Mouse (Mus musculus) testis, adult 2 months (tissue): Measurements from ENCODE around the gene Mul1. TPM values are rescaled to one million over a fixed set of nuclear protein-coding genes. Genes with fewer than 3 reads are reported as not detected.

ENCODE experiments used
- H3K27ac ChIP-seq: fragments of 200-500 bp; 2 replicates; pipeline ENCODE4 v1.5.1; 2012; ENCODE audit warnings: low read depth, low read length; ENCODE audit not compliant: control insufficient read depth, insufficient read depth
- H3K27me3 ChIP-seq: fragments of 200-500 bp; 2 replicates; pipeline ENCODE4 v1.6.1; 2012; ENCODE audit warnings: mild to moderate bottlenecking, low read length, moderate library complexity; ENCODE audit not compliant: control insufficient read depth, insufficient read depth
- H3K36me3 ChIP-seq: fragments of 200-500 bp; 2 replicates; pipeline ENCODE4 v1.6.1; 2012; ENCODE audit warnings: mild to moderate bottlenecking, low read length; ENCODE audit not compliant: control insufficient read depth, insufficient read depth
- H3K4me1 ChIP-seq: fragments of 200-500 bp; 2 replicates; pipeline ENCODE4 v1.6.1; 2012; ENCODE audit warnings: low read length; ENCODE audit not compliant: control insufficient read depth, insufficient read depth
- H3K4me3 ChIP-seq: fragments of 200-500 bp; 2 replicates; pipeline ENCODE4 v1.5.1; 2012; ENCODE audit warnings: low read depth, mild to moderate bottlenecking, low read length, moderate library complexity, mixed read lengths; ENCODE audit not compliant: control insufficient read depth
- CTCF ChIP-seq: fragments of 200-500 bp; IDR thresholded peaks from 2 replicates; pipeline ENCODE4 v1.5.1; 2012; ENCODE audit warnings: low read depth, mild to moderate bottlenecking, inconsistent platforms, low read length, moderate library complexity; ENCODE audit not compliant: control insufficient read depth, insufficient read depth, insufficient replicate concordance
- POLR2A ChIP-seq: fragments of 200-500 bp; IDR thresholded peaks from 2 replicates; pipeline ENCODE4 v1.6.1; 2012; ENCODE audit warnings: low read depth, mild to moderate bottlenecking, inconsistent platforms, low read length, moderate library complexity; ENCODE audit not compliant: control insufficient read depth
- polyA plus RNA-seq: library from polyadenylated mRNA; depleted of rRNA; stranded (reverse); fragments of >200 nt; gene quantifications from 2 replicates; pipeline ENCODE4 v1.2.3, GENCODE M21; 2012; rRNA removed

Gene Mul1
- 54.2 and 74.1 TPM in 2 replicates for polyA plus RNA-seq

GRCm38 (mm10) chr4:138434347-138435316, at the start of gene Mul1:
Gene Mul1, plus strand, starts transcription at chr4:138434671.
- peaks cover 4% of the 10 kb centered on the region for H3K4me1 ChIP-seq
- peak within 1 kb of the TSS; percentile 96 for H3K4me3 ChIP-seq
- H3K27me3 ChIP-seq, result no peaks in the 10 kb centered on the region
- H3K36me3 ChIP-seq, result peaks cover 1% of the 10 kb centered on the region; the same call in 1 of the 2 replicates
- TF ChIP-seq POLR2A (peak; percentile 93), CTCF (no peak)
- peak within 1 kb of the TSS; percentile 82 for H3K27ac ChIP-seq

- H3K4me3 ChIP-seq, result no peak overlapping the region
- H3K27me3 ChIP-seq, result no peaks in the 10 kb centered on the region
- H3K4me1 ChIP-seq, result peaks cover 5% of the 10 kb centered on the region; the same call in 1 of the 2 replicates
- no peak for TF ChIP-seq CTCF
- TF ChIP-seq POLR2A, result no peak
- no peaks in the 10 kb centered on the region for H3K36me3 ChIP-seq
- no peak overlapping the region for H3K27ac ChIP-seq
Observed at GRCm38 (mm10) chr4:138393703-138394102, 40.8 kb upstream of the Mul1 start.

- peaks cover 5% of the 10 kb centered on the region; the same call in 1 of the 2 replicates for H3K4me1 ChIP-seq
- no peaks in the 10 kb centered on the region for H3K36me3 ChIP-seq
- peak overlapping the region; percentile 9 for H3K4me3 ChIP-seq
- no peaks in the 10 kb centered on the region for H3K27me3 ChIP-seq
- TF ChIP-seq POLR2A (no peak), CTCF (no peak)
- H3K27ac ChIP-seq, result no peak overlapping the region
Observed at GRCm38 (mm10) chr4:138395087-138395970, 39.1 kb upstream of the Mul1 start.

DNA sequence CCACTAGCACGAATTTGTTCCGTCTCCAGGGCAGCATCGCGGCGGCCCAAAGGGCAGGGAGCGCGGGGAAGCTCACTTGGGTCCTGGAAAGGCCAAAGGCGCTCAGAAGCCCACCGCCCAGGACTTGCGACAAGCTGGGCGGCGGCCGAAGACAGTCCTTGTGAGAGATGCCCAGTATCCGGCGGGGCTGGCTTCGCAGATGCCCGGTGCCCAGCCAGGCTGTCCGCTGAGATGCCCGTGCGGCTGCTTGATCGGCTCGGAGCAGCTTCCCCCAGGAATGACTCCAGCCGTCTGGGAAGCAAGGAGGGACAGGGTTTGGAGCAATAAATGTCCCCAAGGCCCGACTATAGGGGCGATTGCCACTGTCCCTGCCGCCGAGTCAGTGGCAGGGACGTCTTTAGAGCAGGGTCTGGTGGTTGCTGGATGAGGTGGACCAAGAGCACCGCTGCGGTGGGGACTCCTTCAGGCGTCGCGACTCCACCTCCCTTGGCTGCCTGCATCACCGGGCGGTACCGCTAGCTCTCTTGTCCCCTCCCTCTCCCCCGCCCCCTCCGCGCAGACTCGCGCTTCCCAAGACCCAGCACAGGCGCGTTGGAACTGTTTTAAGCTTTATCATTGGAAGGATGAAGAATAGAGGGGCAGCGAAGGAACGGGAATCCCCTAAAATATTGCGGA, 38.4 kb upstream of the Mul1 start, which contains the start of gene Fam43b:
TSS of gene Fam43b (minus strand) at position 558 of the 675 bp plus-strand sequence.
- no peaks in the 10 kb centered on the region for H3K36me3 ChIP-seq
- H3K27me3 ChIP-seq, result no peaks in the 10 kb centered on the region
- TF ChIP-seq POLR2A (no peak), CTCF (no peak)
- H3K27ac ChIP-seq, result no peak within 1 kb of the TSS
- peaks cover 5% of the 10 kb centered on the region; the same call in 1 of the 2 replicates for H3K4me1 ChIP-seq
- H3K4me3 ChIP-seq, result peak within 1 kb of the TSS; percentile 9

GRCm38 (mm10) chr4:138396711-138397110, 37.8 kb upstream of the Mul1 start:
- no peaks in the 10 kb centered on the region for H3K27me3 ChIP-seq

DNA sequence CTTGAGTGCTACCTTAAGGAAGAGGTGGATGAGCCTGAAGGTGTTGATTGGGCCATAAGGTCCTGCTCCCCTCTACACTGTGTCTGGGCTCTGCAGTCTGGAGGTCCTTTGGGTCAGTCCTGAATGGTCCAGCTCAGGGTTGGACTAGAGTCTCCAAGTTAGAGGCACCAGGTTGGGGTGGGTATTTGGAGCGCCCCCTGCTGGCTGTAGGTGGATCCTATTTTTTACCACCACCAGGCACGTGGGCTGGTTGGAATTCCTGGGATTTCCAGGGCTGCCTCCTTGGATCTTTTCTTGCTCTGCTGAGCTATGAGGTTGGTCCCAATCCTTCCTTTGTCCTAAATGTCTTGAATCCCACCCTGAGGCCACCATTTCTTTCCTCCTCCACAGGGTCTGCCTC, 29.7 kb upstream of the Mul1 start:
- H3K4me1 ChIP-seq, result no peaks in the 10 kb centered on the region
- H3K27ac ChIP-seq, result no peak overlapping the region
- no peak overlapping the region for H3K4me3 ChIP-seq
- H3K27me3 ChIP-seq, result no peaks in the 10 kb centered on the region
- peak; percentile 83; the same call in 1 of the 2 replicates for TF ChIP-seq CTCF
- no peak for TF ChIP-seq POLR2A
- no peaks in the 10 kb centered on the region for H3K36me3 ChIP-seq

More at GRCm38 (mm10) chr4:138396711-138397110, 37.8 kb upstream of the Mul1 start:
- no peaks in the 10 kb centered on the region for H3K36me3 ChIP-seq
- no peak for TF ChIP-seq CTCF
- peaks cover 5% of the 10 kb centered on the region; the same call in 1 of the 2 replicates for H3K4me1 ChIP-seq
- H3K4me3 ChIP-seq, result no peak overlapping the region
- no peak overlapping the region for H3K27ac ChIP-seq
